Mouse (Mus musculus) spleen, postnatal 10 days (tissue): ENCODE data around the gene Sh3d21.

Source experiments
- DNase-seq, 2 experiments: peaks; one replicate each; pipeline ENCODE4 v3.0.0; 2021 to 2022; ENCODE audit warnings: low spot score in 2 of 2

Gene Sh3d21

GRCm38 (mm10) chr4:126109613-126110373, 53.5 kb downstream of the Sh3d21 start:
- DNase-seq: no peak

DNA sequence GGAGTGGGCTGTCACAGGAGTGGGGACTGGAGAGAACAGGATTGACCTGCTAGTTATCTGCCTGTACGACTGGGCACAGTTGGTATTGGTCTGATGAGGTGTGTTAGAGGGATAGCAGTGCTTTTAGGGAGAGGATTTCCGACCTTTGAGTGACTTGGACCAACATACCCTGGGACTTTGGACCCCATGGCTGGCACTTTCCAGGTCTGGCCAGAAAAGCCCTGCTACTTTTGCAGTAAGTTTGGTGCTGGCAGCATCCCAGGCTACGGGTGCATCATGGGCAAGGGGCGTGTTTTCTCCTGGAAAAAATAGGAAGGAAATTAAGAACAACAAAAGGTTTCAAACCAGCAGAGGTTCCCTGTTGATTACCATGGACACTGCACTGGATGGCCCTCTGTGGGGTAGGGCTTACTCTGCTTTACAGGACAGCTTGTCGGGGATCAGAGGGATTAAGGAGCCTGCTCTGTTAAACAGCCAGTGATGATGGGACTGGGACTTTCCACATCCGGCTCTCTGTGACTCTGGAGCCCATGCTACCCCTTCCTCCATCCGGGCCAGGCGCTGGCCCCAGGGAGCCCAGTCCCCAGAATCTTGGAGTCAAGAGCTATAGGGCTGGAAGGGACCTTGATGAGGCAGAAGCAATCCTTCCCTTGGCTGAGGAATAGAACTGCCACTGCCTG, 55.1 kb downstream of the Sh3d21 start:
- no peak for DNase-seq

DNA sequence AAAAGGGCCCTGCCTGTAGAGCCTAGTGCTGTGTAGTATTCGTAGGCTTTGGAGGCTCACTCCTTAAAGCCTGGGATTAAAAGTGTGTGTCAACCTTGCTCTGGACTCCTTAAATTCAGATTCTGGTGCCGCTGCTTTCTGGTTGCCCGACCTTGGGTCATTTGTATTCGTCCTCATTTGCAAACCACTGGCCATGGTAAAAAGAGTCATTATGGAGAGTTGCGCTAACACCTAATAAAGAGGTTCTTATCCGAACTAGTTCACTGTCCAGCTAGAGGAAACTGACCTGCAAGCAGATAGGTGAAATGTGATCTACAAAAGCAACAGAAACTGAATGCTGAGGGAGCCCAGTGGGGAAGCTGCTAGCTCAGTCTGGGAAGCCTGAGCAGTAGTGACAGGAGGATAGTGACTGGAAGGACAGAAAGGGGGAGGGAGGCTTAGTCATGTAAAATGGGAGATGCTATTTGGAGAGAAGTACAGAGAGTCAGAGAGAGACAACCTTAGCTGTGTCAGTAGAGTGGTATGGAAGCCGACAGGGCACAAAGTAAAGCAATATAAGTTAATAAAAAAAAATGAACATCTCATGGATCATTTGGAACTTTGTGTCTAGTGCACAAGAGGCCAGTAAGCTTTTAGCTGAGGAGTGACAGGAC, 58.0 kb downstream of the Sh3d21 start:
- DNase-seq: no peak

- peak; percentile 48 to 53 for DNase-seq
Measured at GRCm38 (mm10) chr4:126104261-126105075, 58.8 kb downstream of the Sh3d21 start.

- peak; percentile 91 to 95 for DNase-seq
Measured at GRCm38 (mm10) chr4:126103590-126104068, 59.7 kb downstream of the Sh3d21 start, which contains the start of gene Stk40. Gene Stk40 (plus strand): TSS chr4:126103957.

DNA sequence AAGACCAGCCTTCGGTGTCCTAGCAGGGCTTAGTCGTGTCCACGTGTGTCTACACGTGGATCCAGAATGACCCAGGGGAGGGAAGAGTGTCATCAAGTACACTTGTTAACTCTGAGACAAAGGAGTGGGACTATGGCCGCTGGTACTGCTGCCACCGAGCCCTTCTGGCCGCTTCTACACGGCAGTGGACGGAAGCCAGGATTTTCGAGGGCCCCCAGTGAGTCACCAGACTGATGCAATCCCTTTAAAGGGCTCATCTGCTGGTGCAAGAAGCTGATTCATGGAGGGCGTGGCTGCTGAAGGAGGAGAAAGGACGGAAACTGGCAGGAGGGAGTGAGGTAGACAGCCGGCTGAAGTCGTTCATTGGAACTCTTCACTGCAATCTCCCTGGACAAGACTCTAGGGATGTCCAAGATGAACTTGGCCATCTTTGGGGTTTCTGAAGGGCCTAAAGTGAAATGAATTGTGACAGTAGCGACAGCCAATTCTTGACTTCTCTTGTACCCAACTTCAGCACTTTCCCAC, 60.2 kb downstream of the Sh3d21 start:
- peak; percentile 73 to 87 for DNase-seq

GRCm38 (mm10) chr4:126102061-126102841, 61.0 kb downstream of the Sh3d21 start:
- DNase-seq: peak in 1 of 2 experiments; percentile 38

DNA sequence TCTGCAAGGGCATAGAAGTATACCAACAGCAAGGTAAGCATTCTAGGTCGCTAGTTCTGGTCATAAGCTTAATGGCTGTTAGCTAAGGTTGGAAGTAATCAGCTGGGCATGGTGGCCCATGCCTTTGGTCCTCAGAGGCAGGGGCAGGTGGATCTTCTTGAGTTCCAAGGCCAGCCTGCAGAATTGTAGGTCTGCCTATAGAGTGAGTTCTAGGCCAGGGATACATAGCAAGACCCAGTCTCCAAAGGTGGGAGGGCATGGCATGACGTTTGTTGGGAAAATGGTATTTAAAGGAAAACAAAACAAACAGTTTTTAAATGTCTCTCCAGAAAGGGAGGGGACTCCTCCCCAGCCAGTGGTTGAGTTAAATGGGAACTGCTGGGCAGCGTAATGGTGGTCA, 62.5 kb downstream of the Sh3d21 start:
- no peak for DNase-seq
